Mouse (Mus musculus): Measurements from ENCODE around the gene Exoc7. TPM values are rescaled to one million over a fixed set of nuclear protein-coding genes. Genes with fewer than 3 reads are reported as not detected.

Gene Exoc7
- polyA plus RNA-seq, 1 experiment from 2014 or later, result 44.6 TPM

DNA sequence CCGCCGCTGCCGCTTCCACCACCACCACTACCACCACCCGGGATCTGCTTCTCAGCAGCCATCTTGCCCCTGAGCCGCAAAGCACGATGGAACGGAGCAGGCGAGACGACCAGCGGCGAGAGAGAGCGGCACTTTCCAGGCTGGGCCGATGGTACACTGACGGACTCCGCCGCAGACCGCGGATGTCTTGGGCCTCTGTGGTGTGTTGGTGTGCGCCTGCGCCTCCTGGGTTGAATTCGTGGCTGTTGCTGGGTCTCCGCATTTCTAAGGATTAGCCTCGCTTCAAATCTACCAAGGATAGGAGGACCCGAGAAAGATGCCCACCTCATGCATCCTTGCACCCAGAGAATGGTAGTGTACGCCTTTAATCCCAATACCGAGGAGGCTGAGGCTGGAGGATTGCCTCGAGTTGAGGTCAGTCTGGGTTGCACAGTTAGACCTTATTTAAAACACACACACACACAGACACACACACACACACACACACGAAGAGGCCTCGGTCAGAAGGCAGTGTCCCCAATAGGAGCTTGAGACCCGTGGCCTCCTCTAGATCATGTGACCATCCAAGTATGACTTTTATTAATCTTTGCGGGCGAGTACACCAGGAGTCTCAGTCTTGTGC, 32.9 kb downstream of the Exoc7 start, which contains the start of gene Srp68:
Gene Srp68 (minus strand): TSS at position 173 of the 622 bp plus-strand sequence.
- H3K36me3 ChIP-seq (ENCODE audit: control insufficient read depth, insufficient read depth), result peaks cover 21% of the 10 kb centered on the region; the same call in 1 of the 2 replicates
- peak; percentile 93 for ATAC-seq

DNA sequence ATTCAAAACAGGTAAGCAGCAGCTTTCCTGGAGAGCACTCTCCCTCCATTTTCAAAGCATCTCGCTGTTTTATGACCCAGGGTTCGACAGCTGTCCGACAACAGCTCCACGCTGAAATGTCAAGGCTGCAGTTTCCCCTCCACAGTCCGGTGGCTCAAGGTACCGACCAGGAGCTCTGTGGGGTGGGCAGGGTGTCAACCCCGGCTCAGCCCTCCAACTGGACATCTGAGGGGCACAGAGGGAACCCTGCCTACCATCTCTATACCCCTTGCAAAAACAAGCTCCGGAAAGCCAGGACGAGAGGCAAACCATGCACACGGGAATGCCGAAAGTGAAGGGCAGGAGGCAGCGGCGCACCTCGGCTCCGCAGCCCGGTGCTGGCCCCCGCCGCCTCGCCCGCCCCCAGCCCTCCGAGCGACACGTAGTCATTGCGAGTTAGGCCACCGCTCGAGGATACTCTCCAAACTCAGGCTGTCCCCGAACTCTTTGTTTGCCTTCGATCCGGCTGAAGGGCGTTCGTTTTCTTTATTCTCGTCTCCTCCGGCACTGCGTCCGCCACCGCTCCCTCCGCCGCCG, 33.5 kb downstream of the Exoc7 start:
- no peak for TF ChIP-seq CTCF (IDR thresholded peaks at IDR 0.05; ENCODE audit: low read depth)
- Histone ChIP-seq H3K9me3 (ENCODE audit: control insufficient read depth) (no peaks in the 10 kb centered on the region), H3K27ac (ENCODE audit: low read depth, low read length) (peak overlapping the region; percentile 80), H3K27me3 (replicated peaks; ENCODE audit: control insufficient read depth, insufficient read depth, low read length) (no peaks in the 10 kb centered on the region), H3K4me3 (ENCODE audit: low read depth, low read length) (peak overlapping the region; percentile 86), H3K4me2 (replicated peaks; ENCODE audit: low read depth) (peak overlapping the region; percentile 89), H3K4me1 (replicated peaks; ENCODE audit: control insufficient read depth, insufficient read depth, low read length) (0 out of 2 replicates have a peak, but pooled peaks cover 4% of the 10 kb centered on the region), H3K36me3 (ENCODE audit: control insufficient read depth, insufficient read depth) (peaks cover 25% of the 10 kb centered on the region; the same call in 1 of the 2 replicates), H3K9ac (ENCODE audit: low read depth, low read length) (peak overlapping the region; percentile 94)
- 0 out of 2 replicates have a peak, but pooled peaks have one; percentile 25 for ATAC-seq
- WGBS, result 0% methylated on average over 39 of the region's 39 CpGs

More for the DNA sequence above, 32.9 kb downstream of the Exoc7 start, which contains the start of gene Srp68:
- peak within 1 kb of the TSS; percentile 80 for H3K27ac ChIP-seq (ENCODE audit: low read depth, low read length)
- H3K9me3 ChIP-seq (ENCODE audit: control insufficient read depth), result no peaks in the 10 kb centered on the region
- peak within 1 kb of the TSS; percentile 89 for H3K4me2 ChIP-seq (replicated peaks; ENCODE audit: low read depth)
- peak; percentile 44 for TF ChIP-seq CTCF (IDR thresholded peaks at IDR 0.05; ENCODE audit: low read depth)
- peak within 1 kb of the TSS; percentile 86 for H3K4me3 ChIP-seq (ENCODE audit: low read depth, low read length)
- H3K27me3 ChIP-seq (replicated peaks; ENCODE audit: control insufficient read depth, insufficient read depth, low read length), result no peaks in the 10 kb centered on the region
- H3K9ac ChIP-seq (ENCODE audit: low read depth, low read length), result peak within 1 kb of the TSS; percentile 94
- WGBS, result 1% methylated on average over 32 of the region's 32 CpGs
- H3K4me1 ChIP-seq (replicated peaks; ENCODE audit: control insufficient read depth, insufficient read depth, low read length), result 0 out of 2 replicates have a peak, but pooled peaks cover 4% of the 10 kb centered on the region

DNA sequence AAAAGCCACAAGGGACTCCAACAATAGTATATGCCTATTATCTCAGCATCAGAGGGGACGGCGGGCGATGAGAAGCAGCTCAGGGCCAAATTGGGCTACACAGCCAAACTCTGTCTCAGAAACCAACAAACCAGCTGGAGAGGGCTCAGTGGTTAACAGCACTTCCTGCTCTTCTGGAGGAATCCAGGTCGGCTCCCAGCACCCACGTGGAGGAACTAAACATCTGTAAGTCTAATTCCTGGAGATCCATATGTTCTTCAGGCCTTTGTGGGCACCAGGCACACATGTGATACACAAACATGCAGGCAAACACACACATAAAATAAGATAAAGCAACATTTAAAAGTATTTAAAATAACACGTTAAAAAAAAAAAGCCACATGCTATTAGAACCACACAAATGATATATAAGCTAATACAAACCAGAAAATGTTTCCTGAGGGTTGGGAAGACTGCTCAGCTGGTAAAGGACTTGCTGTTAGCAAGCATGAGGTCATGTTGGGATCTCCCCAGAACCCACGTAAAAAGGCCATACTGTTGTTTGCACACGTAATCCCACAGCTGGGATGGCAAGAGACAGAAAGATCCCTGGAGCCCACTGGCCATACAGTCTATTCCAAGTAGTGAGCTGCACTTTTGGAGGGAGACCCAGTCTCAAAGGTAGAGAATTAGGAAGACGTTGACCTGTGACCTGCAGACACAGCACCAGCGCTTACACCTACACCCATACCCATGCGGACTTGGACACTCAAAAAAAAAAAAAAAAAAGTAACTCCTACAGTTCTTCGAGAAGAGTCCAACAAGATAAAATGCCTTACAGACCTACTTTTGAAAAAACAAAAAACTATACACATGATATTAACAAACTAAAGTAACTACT, 34.2 kb downstream of the Exoc7 start:
- WGBS, result 33% methylated on average over 12 of the region's 12 CpGs

DNA sequence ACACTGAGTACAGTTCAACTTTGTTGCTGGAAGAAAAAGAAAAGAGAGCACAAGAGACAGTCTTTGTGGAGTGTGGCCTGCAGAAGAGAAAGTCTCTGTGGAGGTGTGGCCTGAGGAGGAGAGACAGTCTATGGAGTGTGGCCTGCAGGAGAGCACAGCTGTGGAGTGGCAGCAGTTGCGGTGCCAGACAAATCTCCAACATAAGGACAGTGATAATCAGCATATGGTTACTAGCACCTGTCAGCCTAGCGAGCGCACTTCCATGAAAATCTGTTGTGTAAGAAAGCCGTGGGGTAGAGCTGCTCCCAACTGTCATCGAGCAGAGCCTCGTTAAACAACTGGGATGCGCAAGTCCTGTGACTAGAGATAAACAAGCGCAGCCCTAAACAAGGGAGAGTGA, 37.5 kb downstream of the Exoc7 start:
- Histone ChIP-seq H3K27me3 (replicated peaks; ENCODE audit: control insufficient read depth, insufficient read depth, low read length) (no peaks in the 10 kb centered on the region), H3K27ac (ENCODE audit: low read depth, low read length) (peak overlapping the region; percentile 29), H3K9me3 (ENCODE audit: control insufficient read depth) (no peaks in the 10 kb centered on the region), H3K36me3 (ENCODE audit: control insufficient read depth, insufficient read depth) (peaks cover 58% of the 10 kb centered on the region), H3K4me2 (replicated peaks; ENCODE audit: low read depth) (no peak overlapping the region), H3K9ac (ENCODE audit: low read depth, low read length) (no peak overlapping the region), H3K4me3 (ENCODE audit: low read depth, low read length) (no peak overlapping the region), H3K4me1 (replicated peaks; ENCODE audit: control insufficient read depth, insufficient read depth, low read length) (0 out of 2 replicates have a peak, but pooled peaks cover 2% of the 10 kb centered on the region)
- no peak for ATAC-seq
- TF ChIP-seq CTCF (IDR thresholded peaks at IDR 0.05; ENCODE audit: low read depth), result no peak
- WGBS, result 75% methylated on average over 8 of the region's 8 CpGs

More for the DNA sequence above, 34.2 kb downstream of the Exoc7 start:
- Histone ChIP-seq H3K36me3 (ENCODE audit: control insufficient read depth, insufficient read depth) (peaks cover 29% of the 10 kb centered on the region; the same call in 1 of the 2 replicates), H3K4me1 (replicated peaks; ENCODE audit: control insufficient read depth, insufficient read depth, low read length) (0 out of 2 replicates have a peak, but pooled peaks cover 4% of the 10 kb centered on the region), H3K27me3 (replicated peaks; ENCODE audit: control insufficient read depth, insufficient read depth, low read length) (no peaks in the 10 kb centered on the region), H3K4me3 (ENCODE audit: low read depth, low read length) (peak overlapping the region; percentile 86), H3K27ac (ENCODE audit: low read depth, low read length) (peak overlapping the region; percentile 80; the same call in 1 of the 2 replicates), H3K9ac (ENCODE audit: low read depth, low read length) (peak overlapping the region; percentile 94), H3K9me3 (ENCODE audit: control insufficient read depth) (no peaks in the 10 kb centered on the region), H3K4me2 (replicated peaks; ENCODE audit: low read depth) (peak overlapping the region; percentile 89)
- ATAC-seq, result no peak
- TF ChIP-seq CTCF (IDR thresholded peaks at IDR 0.05; ENCODE audit: low read depth), result no peak

DNA sequence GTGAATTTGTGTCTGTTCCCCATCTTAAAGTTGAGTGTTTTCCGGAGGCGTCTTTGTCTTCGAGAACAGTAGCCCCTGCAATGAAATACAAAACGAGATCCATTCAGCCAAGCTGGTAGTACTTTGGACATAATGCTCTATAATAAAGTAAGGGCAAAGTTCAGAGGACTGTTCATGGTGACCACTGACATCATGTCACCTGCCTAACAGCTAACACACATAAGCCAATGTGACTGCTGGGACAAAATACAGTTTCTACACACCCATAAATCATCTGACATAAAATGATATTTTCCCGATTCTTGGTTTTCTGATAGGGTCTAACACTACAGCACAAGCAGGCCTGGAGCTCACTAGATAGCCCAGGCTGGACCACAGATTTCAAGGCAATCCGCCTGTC, 38.7 kb downstream of the Exoc7 start:
- peak; percentile 67 for ATAC-seq
- H3K4me1 ChIP-seq (replicated peaks; ENCODE audit: control insufficient read depth, insufficient read depth, low read length), result no peaks in the 10 kb centered on the region
- H3K4me3 ChIP-seq (ENCODE audit: low read depth, low read length), result no peak overlapping the region
- H3K27me3 ChIP-seq (replicated peaks; ENCODE audit: control insufficient read depth, insufficient read depth, low read length), result no peaks in the 10 kb centered on the region
- no peak overlapping the region for H3K9ac ChIP-seq (ENCODE audit: low read depth, low read length)
- peaks cover 70% of the 10 kb centered on the region for H3K36me3 ChIP-seq (ENCODE audit: control insufficient read depth, insufficient read depth)
- TF ChIP-seq CTCF (IDR thresholded peaks at IDR 0.05; ENCODE audit: low read depth), result no peak
- 55% methylated on average over 6 of the region's 6 CpGs for WGBS
- peak overlapping the region; percentile 68 for H3K27ac ChIP-seq (ENCODE audit: low read depth, low read length)
- H3K9me3 ChIP-seq (ENCODE audit: control insufficient read depth), result no peaks in the 10 kb centered on the region
- H3K4me2 ChIP-seq (replicated peaks; ENCODE audit: low read depth), result no peak overlapping the region; the same call in 1 of the 2 replicates

All from intestine, postnatal 0 days (tissue).